Mouse (Mus musculus) thymus, adult 2 months (tissue): ENCODE data around the gene Ano8. TPM values are rescaled to one million over a fixed set of nuclear protein-coding genes. Genes with fewer than 3 reads are reported as not detected.
A peak's percentile ranks its signal among the peaks of the same experiment; 100 is the strongest.

ENCODE experiments used
- DNase-seq: peaks from one replicate; pipeline ENCODE4 v3.0.0; 2021
- H3K27ac ChIP-seq: fragments of 200-500 bp; 2 replicates; pipeline ENCODE4 v1.5.1; 2012; ENCODE audit warnings: low read length, control low read depth; ENCODE audit not compliant: control insufficient read depth, insufficient read depth
- H3K27me3 ChIP-seq: fragments of 200-500 bp; 2 replicates; pipeline ENCODE4 v1.6.1; 2012; ENCODE audit warnings: mild to moderate bottlenecking, low read length, moderate library complexity, mixed read lengths; ENCODE audit not compliant: control insufficient read depth, insufficient read depth
- H3K36me3 ChIP-seq: fragments of 200-500 bp; 2 replicates; pipeline ENCODE4 v1.6.1; 2012; ENCODE audit warnings: mild to moderate bottlenecking, low read length, moderate library complexity; ENCODE audit not compliant: control insufficient read depth, insufficient read depth
- H3K4me1 ChIP-seq: fragments of 200-500 bp; replicated peaks from 2 replicates; pipeline ENCODE4 v1.6.1; 2012; ENCODE audit warnings: low read length; ENCODE audit not compliant: control insufficient read depth, insufficient read depth
- H3K4me3 ChIP-seq: fragments of 200-500 bp; 2 replicates; pipeline ENCODE4 v1.5.1; 2012; ENCODE audit warnings: mild to moderate bottlenecking, low read length, control low read depth, moderate library complexity; ENCODE audit not compliant: control insufficient read depth, insufficient read depth
- CTCF ChIP-seq: fragments of 200-500 bp; IDR thresholded peaks from 2 replicates; pipeline ENCODE4 v1.5.1; 2012; ENCODE audit warnings: mild to moderate bottlenecking, control low read depth, low read length, moderate library complexity, borderline replicate concordance; ENCODE audit not compliant: control insufficient read depth, poor library complexity, insufficient read depth; ENCODE audit errors: extremely low read depth
- POLR2A ChIP-seq: fragments of 200-500 bp; IDR thresholded peaks from 2 replicates; pipeline ENCODE4 v1.6.1; 2012; ENCODE audit warnings: mild to moderate bottlenecking, low read length, control low read depth, moderate library complexity; ENCODE audit not compliant: control insufficient read depth, poor library complexity, insufficient read depth; ENCODE audit errors: extremely low read depth
- WGBS: fragments of 180-500 bp; shearing (Covaris S2); methylation state at CpG from one replicate; pipeline ENCODE4 v1.1.7; 2018; 5-methylcytosine and 5-hydroxymethylcytosine counted together
- polyA plus RNA-seq: library from polyadenylated mRNA; depleted of rRNA; stranded (reverse); fragments of >200 nt; gene quantifications from 2 replicates; pipeline ENCODE4 v1.2.3, GENCODE M21; 2012

Gene Ano8
- polyA plus RNA-seq, 1 experiment, result 34.8 TPM

GRCm38 (mm10) chr8:71477196-71477845, 8.4 kb downstream of the Ano8 start:
- H3K36me3 ChIP-seq, result peaks cover 13% of the 10 kb centered on the region
- no peaks in the 10 kb centered on the region for H3K27me3 ChIP-seq
- H3K4me3 ChIP-seq, result no peak overlapping the region
- H3K4me1 ChIP-seq, result peaks cover 15% of the 10 kb centered on the region
- DNase-seq, result no peak
- TF ChIP-seq POLR2A (no peak), CTCF (peak; percentile 58; the same call in 1 of the 2 replicates)
- 61% methylated on average over 14 of the region's 14 CpGs for WGBS
- H3K27ac ChIP-seq, result no peak overlapping the region

- DNase-seq, result peak; percentile 78
- WGBS, result 1% methylated on average over 113 of the region's 121 CpGs
- TF ChIP-seq CTCF, result peak; percentile 43; the same call in 1 of the 2 replicates
- TF ChIP-seq POLR2A, result no peak
- Histone ChIP-seq H3K36me3 (peaks cover 19% of the 10 kb centered on the region), H3K4me3 (peak overlapping the region; percentile 70), H3K27ac (no peak overlapping the region), H3K4me1 (peaks cover 15% of the 10 kb centered on the region), H3K27me3 (no peaks in the 10 kb centered on the region)
Measured at GRCm38 (mm10) chr8:71476099-71476940, 9.4 kb downstream of the Ano8 start.

- no peak overlapping the region for H3K27ac ChIP-seq
- DNase-seq, result no peak
- H3K36me3 ChIP-seq, result peaks cover 19% of the 10 kb centered on the region
- peak overlapping the region; percentile 70; the same call in 1 of the 2 replicates for H3K4me3 ChIP-seq
- TF ChIP-seq POLR2A (no peak), CTCF (no peak)
- WGBS, result 40% methylated on average over 4 of the region's 4 CpGs
- peaks cover 17% of the 10 kb centered on the region for H3K4me1 ChIP-seq
- no peaks in the 10 kb centered on the region for H3K27me3 ChIP-seq
Measured at GRCm38 (mm10) chr8:71475702-71476075, 10.1 kb downstream of the Ano8 start.

- 96% methylated on average over 25 of the region's 25 CpGs for WGBS
- no peak overlapping the region for H3K27ac ChIP-seq
- no peak for DNase-seq
- H3K4me1 ChIP-seq, result peaks cover 24% of the 10 kb centered on the region
- H3K36me3 ChIP-seq, result peaks cover 19% of the 10 kb centered on the region
- no peaks in the 10 kb centered on the region for H3K27me3 ChIP-seq
- no peak overlapping the region for H3K4me3 ChIP-seq
- TF ChIP-seq CTCF, result no peak
- no peak for TF ChIP-seq POLR2A
Measured at GRCm38 (mm10) chr8:71474785-71475701, 10.7 kb downstream of the Ano8 start.

- H3K4me3 ChIP-seq, result no peak overlapping the region
Measured at GRCm38 (mm10) chr8:71474344-71474743, 11.4 kb downstream of the Ano8 start.

GRCm38 (mm10) chr8:71472601-71473386, 13.0 kb downstream of the Ano8 start:
- H3K27ac ChIP-seq, result no peak overlapping the region
- TF ChIP-seq POLR2A (no peak), CTCF (no peak)
- no peak overlapping the region for H3K4me3 ChIP-seq
- H3K36me3 ChIP-seq, result peaks cover 19% of the 10 kb centered on the region
- no peak for DNase-seq
- H3K27me3 ChIP-seq, result no peaks in the 10 kb centered on the region
- WGBS, result 97% methylated on average over 8 of the region's 8 CpGs
- peaks cover 30% of the 10 kb centered on the region for H3K4me1 ChIP-seq

More at GRCm38 (mm10) chr8:71474344-71474743, 11.4 kb downstream of the Ano8 start:
- TF ChIP-seq POLR2A (no peak), CTCF (no peak)
- Histone ChIP-seq H3K27me3 (no peaks in the 10 kb centered on the region), H3K27ac (no peak overlapping the region), H3K4me1 (peaks cover 30% of the 10 kb centered on the region), H3K36me3 (peaks cover 19% of the 10 kb centered on the region)
- 98% methylated on average over 18 of the region's 18 CpGs for WGBS
- DNase-seq, result no peak
